Mouse (Mus musculus): ENCODE measurements around the gene Cipc. TPM values are rescaled to one million over a fixed set of nuclear protein-coding genes. Genes with fewer than 3 reads are reported as not detected.

Gene Cipc
- polyA plus RNA-seq, 1 experiment from 2014 or later = 7.8 TPM

DNA sequence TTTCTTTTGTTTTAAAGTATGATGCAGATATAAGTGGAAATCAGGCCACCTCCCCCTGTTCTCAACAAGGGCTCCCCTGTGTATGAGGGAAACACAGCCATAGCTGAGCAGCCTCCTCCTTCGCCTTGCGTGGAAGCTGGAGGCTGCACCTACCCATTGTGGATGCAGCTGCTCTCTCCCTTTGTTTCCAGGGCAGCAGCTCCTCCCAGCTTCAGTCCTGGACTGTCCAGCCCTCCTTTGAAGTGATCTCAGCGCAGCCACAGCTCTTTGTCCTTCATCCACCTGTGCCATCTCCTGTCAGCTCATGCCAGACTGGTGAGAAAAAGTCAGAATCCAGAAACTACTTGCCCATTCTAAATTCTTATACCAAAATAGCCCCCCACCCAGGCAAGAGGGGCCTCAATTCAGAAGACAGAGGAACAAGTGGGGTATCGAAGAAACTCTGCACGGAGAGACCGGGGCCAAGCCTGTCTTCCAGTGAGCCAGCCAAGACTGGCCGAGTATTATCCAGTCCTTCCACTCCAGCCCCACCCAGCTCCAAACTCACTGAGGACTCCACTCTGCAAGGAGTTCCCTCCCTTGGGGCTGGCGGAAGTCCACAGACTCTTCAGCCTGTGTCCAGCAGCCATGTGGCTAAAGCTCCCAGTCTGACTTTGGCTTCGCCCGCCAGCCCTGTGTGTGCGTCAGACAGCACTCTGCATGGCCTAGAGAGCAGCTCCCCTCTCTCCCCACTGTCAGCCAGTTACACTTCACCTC is 14.9 kb downstream of the Cipc start:
- ATAC-seq (ENCODE audit: low read depth) = no peak
- Histone ChIP-seq H3K9ac (ENCODE audit: low read depth, low read length) (no peak overlapping the region), H3K9me3 (replicated peaks; ENCODE audit: control insufficient read depth, low read length) (no peaks in the 10 kb centered on the region), H3K27ac (ENCODE audit: low read length) (no peak overlapping the region), H3K4me3 (ENCODE audit: low read depth, low read length) (no peak overlapping the region), H3K27me3 (ENCODE audit: control insufficient read depth, insufficient read depth, low read depth, low read length) (no peaks in the 10 kb centered on the region), H3K36me3 (ENCODE audit: control insufficient read depth, insufficient read depth) (peaks cover 23% of the 10 kb centered on the region), H3K4me1 (ENCODE audit: control insufficient read depth, low read depth, low read length) (no peaks in the 10 kb centered on the region), H3K4me2 (ENCODE audit: low read depth, low read length) (no peak overlapping the region)
- 84% methylated on average over 11 of the region's 11 CpGs for WGBS (ENCODE audit: insufficient replicate concordance)

DNA sequence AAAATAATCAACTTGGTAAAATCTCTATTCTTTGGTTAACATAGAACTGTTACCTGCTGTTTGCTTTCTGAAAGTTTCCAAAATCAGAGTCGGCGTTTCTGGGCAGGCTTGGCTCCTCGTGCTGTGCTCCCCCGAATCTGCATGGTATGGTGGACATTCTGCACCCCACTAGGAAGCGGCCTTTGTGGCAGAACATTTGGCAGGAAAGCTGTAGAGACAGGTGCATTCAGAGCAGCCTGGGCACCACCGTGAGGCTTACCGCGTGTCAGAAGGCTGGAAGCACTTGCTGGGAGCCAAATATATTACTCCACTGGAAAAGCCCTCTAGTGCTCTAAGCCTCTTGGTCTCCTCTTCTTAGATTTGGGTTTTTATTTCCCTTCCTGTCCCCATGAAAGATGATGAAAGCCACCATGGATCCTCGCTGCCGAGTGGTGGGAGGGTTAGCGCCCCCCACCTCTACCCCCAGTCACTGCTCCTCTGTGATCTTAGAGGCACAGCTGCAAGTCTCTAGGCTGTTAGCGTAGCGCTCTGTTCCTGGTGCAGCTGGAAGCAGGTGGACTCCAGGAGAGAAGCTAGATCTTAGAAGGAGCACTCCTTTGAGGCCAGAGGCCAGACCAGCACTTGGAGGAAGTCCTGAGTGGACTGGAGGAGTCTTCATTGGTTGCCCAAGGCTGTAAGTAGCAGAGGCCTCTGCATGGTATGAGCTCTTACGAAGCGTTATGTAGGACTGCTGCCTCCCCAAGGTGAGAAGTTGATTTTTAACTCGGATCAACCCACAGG is 17.6 kb downstream of the Cipc start:
- no peak for ATAC-seq (ENCODE audit: low read depth)
- peaks cover 23% of the 10 kb centered on the region for H3K36me3 ChIP-seq (ENCODE audit: control insufficient read depth, insufficient read depth)
- H3K4me1 ChIP-seq (ENCODE audit: control insufficient read depth, low read depth, low read length) = peaks cover 15% of the 10 kb centered on the region
- H3K4me3 ChIP-seq (ENCODE audit: low read depth, low read length) = no peak overlapping the region
- H3K27ac ChIP-seq (ENCODE audit: low read length) = no peak overlapping the region
- H3K4me2 ChIP-seq (ENCODE audit: low read depth, low read length) = no peak overlapping the region
- no peaks in the 10 kb centered on the region for H3K27me3 ChIP-seq (ENCODE audit: control insufficient read depth, insufficient read depth, low read depth, low read length)
- WGBS (ENCODE audit: insufficient replicate concordance) = 82% methylated on average over 16 of the region's 16 CpGs
- no peak overlapping the region for H3K9ac ChIP-seq (ENCODE audit: low read depth, low read length)
- H3K9me3 ChIP-seq (replicated peaks; ENCODE audit: control insufficient read depth, low read length) = no peaks in the 10 kb centered on the region

DNA sequence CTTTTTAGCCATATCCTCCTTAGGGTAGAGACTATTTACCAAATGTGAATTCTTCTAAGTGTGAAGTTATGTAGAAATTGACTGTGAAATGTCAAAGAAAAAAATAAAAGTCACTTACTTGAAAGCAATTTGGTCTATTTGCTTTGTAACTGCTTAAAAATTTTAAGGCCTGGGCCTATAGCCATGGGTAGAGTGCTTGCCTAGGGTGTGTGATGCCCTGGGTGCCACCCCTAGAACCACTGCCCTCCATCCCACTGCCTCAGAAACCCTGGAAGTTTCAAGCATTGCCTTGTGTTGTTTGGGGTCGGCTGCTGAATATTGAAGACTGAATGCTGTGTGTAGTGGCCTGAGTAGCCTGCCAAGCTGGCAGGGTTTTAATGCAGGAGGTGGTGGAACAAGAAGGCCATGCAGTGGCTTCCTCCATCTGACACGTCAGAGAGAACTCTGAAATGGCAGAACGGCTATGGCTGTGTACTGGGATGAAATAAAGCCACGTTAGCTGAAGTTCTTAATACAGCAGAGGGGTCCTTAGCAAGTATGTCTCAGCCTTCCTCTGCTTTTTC is 18.5 kb downstream of the Cipc start:
- Histone ChIP-seq H3K4me1 (ENCODE audit: control insufficient read depth, low read depth, low read length) (peaks cover 15% of the 10 kb centered on the region), H3K4me3 (ENCODE audit: low read depth, low read length) (no peak overlapping the region), H3K36me3 (ENCODE audit: control insufficient read depth, insufficient read depth) (peaks cover 20% of the 10 kb centered on the region), H3K9me3 (replicated peaks; ENCODE audit: control insufficient read depth, low read length) (no peaks in the 10 kb centered on the region), H3K9ac (ENCODE audit: low read depth, low read length) (no peak overlapping the region), H3K27ac (ENCODE audit: low read length) (no peak overlapping the region), H3K27me3 (ENCODE audit: control insufficient read depth, insufficient read depth, low read depth, low read length) (no peaks in the 10 kb centered on the region), H3K4me2 (ENCODE audit: low read depth, low read length) (no peak overlapping the region)
- ATAC-seq (ENCODE audit: low read depth) = no peak
- 68% methylated on average over 4 of the region's 4 CpGs for WGBS (ENCODE audit: insufficient replicate concordance)

DNA sequence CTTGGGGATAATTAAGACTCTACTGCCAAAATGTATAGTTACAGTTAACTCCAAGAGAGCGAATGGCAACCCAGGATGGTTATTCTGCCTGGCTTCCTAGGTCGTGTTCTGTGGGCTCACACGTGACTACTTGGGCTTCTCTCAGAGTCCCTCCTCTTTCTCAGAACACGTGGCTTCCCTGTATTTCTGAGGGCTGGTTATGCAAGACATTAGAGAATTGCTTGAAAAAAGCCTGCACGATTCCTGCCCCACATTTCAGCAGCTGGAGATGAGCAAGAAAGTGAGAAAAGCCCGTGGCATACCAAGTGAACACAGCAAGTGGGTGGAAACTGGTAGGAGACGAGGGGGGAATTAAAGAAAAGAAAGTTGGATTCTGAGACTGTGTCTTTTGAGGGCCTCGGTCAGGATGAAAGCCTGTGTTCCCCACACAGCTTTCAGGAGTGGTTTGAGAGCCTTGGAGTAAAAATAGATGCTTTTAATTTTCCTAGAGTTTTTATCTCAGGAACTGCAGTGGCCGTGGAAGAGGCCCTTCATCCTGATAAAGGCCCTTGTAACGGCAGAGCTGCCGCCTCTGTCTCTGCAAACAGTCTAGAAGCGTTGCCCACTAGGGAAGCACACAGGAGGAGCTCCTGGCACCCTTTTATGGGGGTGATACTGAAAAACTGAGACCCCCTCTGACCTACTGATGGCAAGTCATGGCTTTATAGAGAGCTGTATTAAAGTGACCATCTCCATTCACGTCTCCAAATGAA is 21.8 kb downstream of the Cipc start:
- 24% methylated on average over 13 of the region's 13 CpGs for WGBS (ENCODE audit: insufficient replicate concordance)
- Histone ChIP-seq H3K4me2 (ENCODE audit: low read depth, low read length) (peak overlapping the region; percentile 39), H3K27me3 (ENCODE audit: control insufficient read depth, insufficient read depth, low read depth, low read length) (no peaks in the 10 kb centered on the region), H3K27ac (ENCODE audit: low read length) (peak overlapping the region; percentile 57), H3K9ac (ENCODE audit: low read depth, low read length) (peak overlapping the region; percentile 41), H3K9me3 (replicated peaks; ENCODE audit: control insufficient read depth, low read length) (no peaks in the 10 kb centered on the region), H3K4me1 (ENCODE audit: control insufficient read depth, low read depth, low read length) (peaks cover 18% of the 10 kb centered on the region), H3K36me3 (ENCODE audit: control insufficient read depth, insufficient read depth) (no peaks in the 10 kb centered on the region), H3K4me3 (ENCODE audit: low read depth, low read length) (peak overlapping the region; percentile 12; the same call in 1 of the 2 replicates)
- peak; percentile 70 for ATAC-seq (ENCODE audit: low read depth)

DNA sequence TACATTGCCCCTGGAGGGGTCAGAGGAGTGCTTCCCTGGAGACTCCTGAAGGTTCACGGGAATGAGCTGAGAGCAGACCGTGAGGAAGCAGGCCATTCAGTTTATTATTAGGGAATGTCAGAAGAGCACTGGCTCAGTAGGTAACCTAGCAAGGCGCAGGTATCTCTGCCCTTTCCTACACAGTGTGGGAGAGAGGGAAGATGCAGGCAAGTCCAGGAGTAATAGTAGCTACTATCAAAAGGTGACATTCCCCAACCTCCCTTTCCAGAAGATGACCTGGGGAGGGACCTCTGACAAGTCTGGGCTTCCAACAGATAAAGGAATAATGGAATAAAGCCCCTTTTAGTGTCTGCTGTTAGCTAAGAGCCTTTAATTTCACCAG is 22.4 kb downstream of the Cipc start:
- Histone ChIP-seq H3K4me1 (ENCODE audit: control insufficient read depth, low read depth, low read length) (peaks cover 18% of the 10 kb centered on the region), H3K4me3 (ENCODE audit: low read depth, low read length) (peak overlapping the region; percentile 12; the same call in 1 of the 2 replicates), H3K27me3 (ENCODE audit: control insufficient read depth, insufficient read depth, low read depth, low read length) (no peaks in the 10 kb centered on the region), H3K27ac (ENCODE audit: low read length) (peak overlapping the region; percentile 50), H3K9ac (ENCODE audit: low read depth, low read length) (peak overlapping the region; percentile 41), H3K36me3 (ENCODE audit: control insufficient read depth, insufficient read depth) (no peaks in the 10 kb centered on the region), H3K4me2 (ENCODE audit: low read depth, low read length) (peak overlapping the region; percentile 39), H3K9me3 (replicated peaks; ENCODE audit: control insufficient read depth, low read length) (no peaks in the 10 kb centered on the region)
- no peak for ATAC-seq (ENCODE audit: low read depth)
- WGBS (ENCODE audit: insufficient replicate concordance) = 63% methylated on average over 3 of the region's 3 CpGs

DNA sequence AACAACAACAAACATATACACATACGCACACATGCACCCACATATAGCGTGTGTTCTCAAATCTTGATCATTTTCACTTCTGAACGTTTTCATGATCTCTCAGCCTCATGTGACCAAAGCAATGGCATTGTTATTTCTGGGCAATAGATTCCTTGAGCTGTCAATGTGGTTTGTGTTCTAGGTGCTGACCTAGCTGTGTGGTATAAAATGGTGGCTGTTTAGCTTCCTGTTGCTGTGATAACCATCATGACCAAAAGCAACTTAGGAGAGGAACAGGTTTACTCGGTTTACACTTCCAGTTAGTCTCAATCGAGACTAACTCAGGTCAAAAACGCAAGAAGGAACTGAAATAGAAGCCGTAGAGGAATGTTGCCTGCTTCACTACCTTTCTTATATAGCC is 24.2 kb downstream of the Cipc start:
- 59% methylated on average over 7 of the region's 7 CpGs for WGBS (ENCODE audit: insufficient replicate concordance)
- ATAC-seq (ENCODE audit: low read depth) = no peak

DNA sequence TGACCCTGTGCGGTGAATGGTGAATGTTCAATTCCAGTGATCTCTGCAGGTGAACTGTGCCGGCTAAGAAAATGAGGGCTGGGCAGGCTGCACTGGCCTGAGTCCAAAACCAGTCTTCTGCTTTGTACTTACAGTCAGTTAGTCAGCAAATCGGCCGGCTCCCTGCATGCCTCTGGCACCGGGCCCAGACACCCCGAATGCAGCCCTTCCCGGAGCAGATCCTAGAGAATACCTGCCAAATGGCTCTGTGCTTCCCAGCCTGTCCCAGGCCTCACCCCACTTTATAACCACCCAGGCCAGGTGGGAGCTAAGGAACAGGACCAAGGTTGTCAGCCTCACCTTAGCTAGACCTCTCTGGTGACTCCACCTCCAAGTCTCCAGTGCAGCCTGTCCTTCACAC is 26.4 kb downstream of the Cipc start:
- ATAC-seq (ENCODE audit: low read depth) = peak; percentile 30; the same call in 1 of the 2 replicates
- Histone ChIP-seq H3K4me1 (ENCODE audit: control insufficient read depth, low read depth, low read length) (peaks cover 20% of the 10 kb centered on the region), H3K4me3 (ENCODE audit: low read depth, low read length) (no peak overlapping the region), H3K36me3 (ENCODE audit: control insufficient read depth, insufficient read depth) (no peaks in the 10 kb centered on the region), H3K9me3 (replicated peaks; ENCODE audit: control insufficient read depth, low read length) (no peaks in the 10 kb centered on the region), H3K27me3 (ENCODE audit: control insufficient read depth, insufficient read depth, low read depth, low read length) (peaks cover 8% of the 10 kb centered on the region), H3K27ac (ENCODE audit: low read length) (no peak overlapping the region), H3K4me2 (ENCODE audit: low read depth, low read length) (no peak overlapping the region), H3K9ac (ENCODE audit: low read depth, low read length) (no peak overlapping the region)
- WGBS (ENCODE audit: insufficient replicate concordance) = 33% methylated on average over 7 of the region's 7 CpGs

More for the DNA sequence above, 24.2 kb downstream of the Cipc start:
- Histone ChIP-seq H3K27me3 (ENCODE audit: control insufficient read depth, insufficient read depth, low read depth, low read length) (no peaks in the 10 kb centered on the region; the same call in 1 of the 2 replicates), H3K4me3 (ENCODE audit: low read depth, low read length) (no peak overlapping the region), H3K4me1 (ENCODE audit: control insufficient read depth, low read depth, low read length) (peaks cover 23% of the 10 kb centered on the region), H3K4me2 (ENCODE audit: low read depth, low read length) (no peak overlapping the region), H3K9me3 (replicated peaks; ENCODE audit: control insufficient read depth, low read length) (no peaks in the 10 kb centered on the region), H3K9ac (ENCODE audit: low read depth, low read length) (no peak overlapping the region), H3K27ac (ENCODE audit: low read length) (no peak overlapping the region), H3K36me3 (ENCODE audit: control insufficient read depth, insufficient read depth) (no peaks in the 10 kb centered on the region)

DNA sequence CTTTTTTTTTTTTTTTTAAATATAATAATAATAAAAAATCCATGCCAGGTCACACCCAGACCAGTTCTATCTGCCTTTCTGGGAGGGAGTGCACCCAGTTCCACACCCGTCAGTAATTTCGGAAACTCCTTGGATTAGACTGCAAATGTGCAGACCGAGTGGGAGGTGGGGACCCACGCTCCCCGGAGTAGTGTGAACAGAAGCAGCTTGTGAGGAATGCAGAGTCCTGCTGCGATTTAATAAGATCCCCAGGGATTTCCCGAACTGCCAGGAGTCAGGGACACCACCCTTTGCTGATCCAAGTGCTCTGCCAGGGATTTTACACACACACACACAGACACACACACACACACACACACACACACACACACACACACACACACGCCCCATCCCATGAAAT is 26.9 kb downstream of the Cipc start:
- WGBS (ENCODE audit: insufficient replicate concordance) = 49% methylated on average over 8 of the region's 8 CpGs
- Histone ChIP-seq H3K27me3 (ENCODE audit: control insufficient read depth, insufficient read depth, low read depth, low read length) (peaks cover 13% of the 10 kb centered on the region), H3K4me3 (ENCODE audit: low read depth, low read length) (no peak overlapping the region), H3K9me3 (replicated peaks; ENCODE audit: control insufficient read depth, low read length) (no peaks in the 10 kb centered on the region), H3K27ac (ENCODE audit: low read length) (no peak overlapping the region), H3K4me1 (ENCODE audit: control insufficient read depth, low read depth, low read length) (peaks cover 15% of the 10 kb centered on the region), H3K4me2 (ENCODE audit: low read depth, low read length) (no peak overlapping the region), H3K36me3 (ENCODE audit: control insufficient read depth, insufficient read depth) (no peaks in the 10 kb centered on the region), H3K9ac (ENCODE audit: low read depth, low read length) (no peak overlapping the region)
- no peak for ATAC-seq (ENCODE audit: low read depth)

Data from liver, embryonic 16.5 days (tissue).